10 mouse cellular contexts compared by ENCODE assay signal in genomic region chr2:118761358-118761757, GRCm38 (mm10). TPM values are rescaled to one million over a fixed set of nuclear protein-coding genes. Genes with fewer than 3 reads are reported as not detected.
DNase-seq lines count a peak whose midpoint lies in the region; ATAC-seq lines count a peak whose summit lies in the region.
"Had no signal": no experiment of that assay in that cellular context is flagged by ENCODE, and none has a peak within 500 bp of the region (broad histone marks: within the 10 kb centered on the region; RNA-seq: fewer than 3 reads in every experiment).

No protein-coding gene starts in this region.

- H3K4me2 ChIP-seq in forebrain, embryonic 15.5 days (replicated peaks): peak overlapping the region; percentile 36; the same call in 1 of the 2 replicates
- peak overlapping the region; percentile 68; the same call in 1 of the 2 replicates for H3K4me2 ChIP-seq in liver, embryonic 12.5 days

- no peaks in the 10 kb centered on the region for H3K9me3 ChIP-seq in forebrain, embryonic 15.5 days
- no peaks in the 10 kb centered on the region for H3K9me3 ChIP-seq in liver, embryonic 12.5 days (replicated peaks)

- no peaks in the 10 kb centered on the region for H3K36me3 ChIP-seq in forebrain, embryonic 15.5 days
- no peaks in the 10 kb centered on the region for H3K36me3 ChIP-seq in liver, embryonic 12.5 days

- peak; percentile 21 for DNase-seq in gastrocnemius, postnatal 25 days
- no peak for DNase-seq in gastrocnemius, adult 8-10 months (ENCODE audit: low spot score in 2 of 2)
- peak; percentile 30 for DNase-seq in 416B (ENCODE audit: low read depth)
- DNase-seq in retina, embryonic 14.5 days (ENCODE audit: low spot score): no peak
- no peak for DNase-seq in cerebellum, adult 18-20 months
- no peak for DNase-seq in testis, postnatal 14 days (ENCODE audit: low spot score)

- H3K4me1 ChIP-seq in forebrain, embryonic 15.5 days: peaks cover 49% of the 10 kb centered on the region
- peaks cover 46% of the 10 kb centered on the region for H3K4me1 ChIP-seq in liver, embryonic 12.5 days

- WGBS in forebrain, embryonic 15.5 days: 83% methylated on average over 12 of the region's 12 CpGs
- WGBS in liver, embryonic 12.5 days (ENCODE audit: insufficient replicate concordance): 85% methylated on average over 12 of the region's 12 CpGs

- peak overlapping the region; percentile 17; the same call in 1 of the 2 replicates for H3K4me3 ChIP-seq in forebrain, embryonic 15.5 days
- H3K4me3 ChIP-seq in liver, embryonic 12.5 days: no peak overlapping the region

- no peaks in the 10 kb centered on the region for H3K27me3 ChIP-seq in forebrain, embryonic 15.5 days
- H3K27me3 ChIP-seq in liver, embryonic 12.5 days (replicated peaks): peaks cover 44% of the 10 kb centered on the region

- H3K27ac ChIP-seq in forebrain, embryonic 15.5 days (replicated peaks): peak overlapping the region; percentile 96
- no peak overlapping the region for H3K27ac ChIP-seq in liver, embryonic 12.5 days

- no peak for ATAC-seq in forebrain, embryonic 15.5 days (replicated peaks)
- ATAC-seq in liver, embryonic 12.5 days: no peak
- ATAC-seq: CD4-positive, CD25-positive, alpha-beta regulatory T cell, adult 4 months had no signal

- H3K9ac ChIP-seq in forebrain, embryonic 15.5 days (replicated peaks): peak overlapping the region; percentile 40
- no peak overlapping the region for H3K9ac ChIP-seq in liver, embryonic 12.5 days

RNA-seq across cellular contexts. Expression of gene Ccdc9b, which starts 1.1 kb away (rescaled TPM):
- total RNA-seq in gastrocnemius, postnatal 25 days (2021): 10 to 100 TPM; 11.8 to 13.0 TPM
- total RNA-seq in gastrocnemius, adult 8-10 months (2022): 10 to 100 TPM; 17.5 to 20.6 (median 18.4) TPM
- 1.3 and 1.6 TPM in 2 replicates for polyA plus RNA-seq in forebrain, embryonic 15.5 days (2015; fragmentation: Nextera tagmentation; extraction: Ambion mirVana)
- 0.36 and 0.39 TPM in 2 replicates for polyA plus RNA-seq in liver, embryonic 12.5 days (2016; fragmentation: Nextera tagmentation; extraction: Ambion mirVana)
- polyA plus RNA-seq: CD4-positive, CD25-positive, alpha-beta regulatory T cell, adult 4 months had no signal

RNA-seq across cellular contexts. Expression of gene Phgr1, which starts 11.2 kb away (rescaled TPM):
- not detected for total RNA-seq in gastrocnemius, postnatal 25 days (2021)
- total RNA-seq in gastrocnemius, adult 8-10 months (2022): not detected
- not detected in 2 replicates for polyA plus RNA-seq in forebrain, embryonic 15.5 days (2015; fragmentation: Nextera tagmentation; extraction: Ambion mirVana)
- not detected in 2 replicates for polyA plus RNA-seq in liver, embryonic 12.5 days (2016; fragmentation: Nextera tagmentation; extraction: Ambion mirVana)
- total RNA-seq: layer of hippocampus, adult 8-10 months had no signal
- polyA plus RNA-seq: CD4-positive, CD25-positive, alpha-beta regulatory T cell, adult 4 months had no signal

RNA-seq across cellular contexts. Expression of gene Inafm2, which starts 15.8 kb away (rescaled TPM):
- 1 to 10 TPM; 3.6 to 4.9 TPM for total RNA-seq in gastrocnemius, postnatal 25 days (2021)
- total RNA-seq in gastrocnemius, adult 8-10 months (2022): 1 to 10 TPM; 5.0 to 7.2 (median 5.2) TPM
- 25.3 and 27.2 TPM in 2 replicates for polyA plus RNA-seq in forebrain, embryonic 15.5 days (2015; fragmentation: Nextera tagmentation; extraction: Ambion mirVana)
- 23.1 TPM in 2 replicates for polyA plus RNA-seq in liver, embryonic 12.5 days (2016; fragmentation: Nextera tagmentation; extraction: Ambion mirVana)

RNA-seq across cellular contexts. Expression of gene Disp2, which starts 18.2 kb away (rescaled TPM):
- total RNA-seq in gastrocnemius, postnatal 25 days (2021): not detected
- total RNA-seq in gastrocnemius, adult 8-10 months (2022): under 1 TPM in 2 of 4 experiments, not detected in 2; 0.10 to 0.11 TPM
- polyA plus RNA-seq in forebrain, embryonic 15.5 days (2015; fragmentation: Nextera tagmentation; extraction: Ambion mirVana): 24.2 and 25.8 TPM in 2 replicates
- polyA plus RNA-seq in liver, embryonic 12.5 days (2016; fragmentation: Nextera tagmentation; extraction: Ambion mirVana): 0.35 and 0.37 TPM in 2 replicates
- polyA plus RNA-seq: CD4-positive, CD25-positive, alpha-beta regulatory T cell, adult 4 months had no signal

RNA-seq across cellular contexts. Expression of gene Plcb2, which starts 33.1 kb away (rescaled TPM):
- under 1 TPM; 0.15 to 0.16 TPM for total RNA-seq in gastrocnemius, postnatal 25 days (2021)
- under 1 TPM in 3 of 4 experiments, not detected in 1; 0.15 to 0.27 (median 0.27) TPM for total RNA-seq in gastrocnemius, adult 8-10 months (2022)
- 0.63 and 0.69 TPM in 2 replicates for polyA plus RNA-seq in forebrain, embryonic 15.5 days (2015; fragmentation: Nextera tagmentation; extraction: Ambion mirVana)
- 2.5 and 2.6 TPM in 2 replicates for polyA plus RNA-seq in liver, embryonic 12.5 days (2016; fragmentation: Nextera tagmentation; extraction: Ambion mirVana)

Comparison
In these comparisons a context has a peak if more than half of its experiments do, and no peak if none do; other contexts are left out.
1. DNase-seq: peak in gastrocnemius, postnatal 25 days (single experiment) and 416B (single experiment); none in gastrocnemius, adult 8-10 months (0 of 2), retina, embryonic 14.5 days (single experiment), cerebellum, adult 18-20 months (0 of 2) and testis, postnatal 14 days (single experiment).